Mouse (Mus musculus) MEL (cell line): ENCODE data around the gene Mical3. TPM values are rescaled to one million over a fixed set of nuclear protein-coding genes. Genes with fewer than 3 reads are reported as not detected.

Experiments
- DNase-seq: peaks from one replicate; pipeline ENCODE4 v3.0.0; 2011; ENCODE audit warnings: low read depth, low spot score
- H3K27ac ChIP-seq: 2 replicates; pipeline ENCODE4 v1.5.1; 2012; ENCODE audit warnings: low read depth, mild to moderate bottlenecking, control low read depth, low read length, moderate library complexity; ENCODE audit not compliant: control insufficient read depth
- H3K27me3 ChIP-seq, 2 experiments: fragments of 150-350 bp in 1 of 2; sonication (generic) in 1 of 2; 2 replicates each; pipeline ENCODE4 v1.6.1; 2012; ENCODE audit warnings: low read length in 2 of 2, mild to moderate bottlenecking in 2 of 2, improper control_type of control experiment in 1 of 2, moderate library complexity in 1 of 2; ENCODE audit not compliant: insufficient read depth in 2 of 2, control insufficient read depth in 1 of 2
- H3K36me3 ChIP-seq, 2 experiments: 2 replicates each; pipeline ENCODE4 v1.6.1; 2012 to 2014; ENCODE audit warnings: low read length in 2 of 2, improper control_type of control experiment in 1 of 2, inconsistent platforms in 1 of 2, mild to moderate bottlenecking in 1 of 2; ENCODE audit not compliant: insufficient read depth in 2 of 2, control insufficient read depth in 1 of 2
- H3K4me1 ChIP-seq, 2 experiments: fragments of 150-350 bp in 1 of 2; sonication (generic) in 1 of 2; 2 replicates each; pipeline ENCODE4 v1.6.1; 2012; ENCODE audit warnings: low read length in 2 of 2, improper control_type of control experiment in 1 of 2, mild to moderate bottlenecking in 1 of 2; ENCODE audit not compliant: insufficient read depth in 2 of 2, control insufficient read depth in 1 of 2
- H3K4me3 ChIP-seq, 2 experiments: fragments of 150-350 bp in 1 of 2; sonication (generic) in 1 of 2; 2 replicates each; pipeline ENCODE4 v1.5.1; 2012; ENCODE audit warnings: low read depth in 2 of 2, low read length in 2 of 2, mild to moderate bottlenecking in 2 of 2, moderate library complexity in 2 of 2, control low read depth in 1 of 2, improper control_type of control experiment in 1 of 2; ENCODE audit not compliant: control insufficient read depth in 1 of 2, insufficient read depth in 1 of 2
- H3K79me2 ChIP-seq: 2 replicates; pipeline ENCODE4 v1.6.1; 2012; ENCODE audit warnings: mild to moderate bottlenecking, low read length, moderate library complexity; ENCODE audit not compliant: control insufficient read depth, poor library complexity, insufficient read depth
- H3K9ac ChIP-seq: 2 replicates; pipeline ENCODE4 v1.6.1; 2012; ENCODE audit warnings: low read depth, mild to moderate bottlenecking, control low read depth, low read length, moderate library complexity; ENCODE audit not compliant: control insufficient read depth, poor library complexity, severe bottlenecking
- H3K9me3 ChIP-seq: fragments of 150-350 bp; sonication (generic); replicated peaks from 2 replicates; pipeline ENCODE4 v1.6.1; 2012; ENCODE audit warnings: mild to moderate bottlenecking, low read length, improper control_type of control experiment, moderate library complexity; ENCODE audit not compliant: insufficient read depth
- BHLHE40 ChIP-seq: IDR thresholded peaks from 2 replicates; pipeline ENCODE4 v1.6.1; 2012; ENCODE audit warnings: low read depth, mild to moderate bottlenecking, inconsistent platforms, low read length, improper control_type of control experiment, borderline replicate concordance
- CHD1 ChIP-seq: IDR thresholded peaks from 2 replicates; pipeline ENCODE4 v1.6.1; 2012; ENCODE audit warnings: low read depth, mild to moderate bottlenecking, inconsistent platforms, low read length, improper control_type of control experiment
- CHD2 ChIP-seq: IDR thresholded peaks from 2 replicates; pipeline ENCODE4 v1.6.1; 2011; ENCODE audit warnings: low read length, improper control_type of control experiment
- CTCF ChIP-seq, 3 experiments: IDR thresholded peaks in 2 of 3; conservative IDR thresholded peaks in 1 of 3; 2 replicates each; pipeline ENCODE4 v1.5.1; 2011 to 2012; ENCODE audit warnings: low read length in 3 of 3, low read depth in 2 of 3, mild to moderate bottlenecking in 2 of 3, improper control_type of control experiment in 1 of 3, inconsistent platforms in 1 of 3, mixed read lengths in 1 of 3, moderate library complexity in 1 of 3; ENCODE audit not compliant: control insufficient read depth in 1 of 3, insufficient read depth in 1 of 3, poor library complexity in 1 of 3, severe bottlenecking in 1 of 3
- EP300 ChIP-seq, 2 experiments: IDR thresholded peaks; 2 replicates each; pipeline ENCODE4 v1.6.1; 2011; ENCODE audit warnings: improper control_type of control experiment in 2 of 2, low read length in 2 of 2, low read depth in 1 of 2, mild to moderate bottlenecking in 1 of 2
- GABPA ChIP-seq: IDR thresholded peaks from 2 replicates; pipeline ENCODE4 v1.6.1; 2012; ENCODE audit warnings: low read depth, mild to moderate bottlenecking, inconsistent platforms, low read length, improper control_type of control experiment, moderate library complexity
- GATA1 ChIP-seq: IDR thresholded peaks from 2 replicates; pipeline ENCODE4 v1.6.1; 2011; ENCODE audit warnings: low read depth, low read length, improper control_type of control experiment
- JUND ChIP-seq: IDR thresholded peaks from 2 replicates; pipeline ENCODE4 v1.6.1; 2011; ENCODE audit warnings: low read depth, mild to moderate bottlenecking, improper control_type of control experiment, low read length
- MAFK ChIP-seq: IDR thresholded peaks from 2 replicates; pipeline ENCODE4 v1.6.1; 2011; ENCODE audit warnings: low read depth, mild to moderate bottlenecking, low read length, improper control_type of control experiment, borderline replicate concordance
- MXI1 ChIP-seq: IDR thresholded peaks from 2 replicates; pipeline ENCODE4 v1.6.1; 2011; ENCODE audit warnings: mild to moderate bottlenecking, low read depth, low read length, improper control_type of control experiment
- MYC ChIP-seq: IDR thresholded peaks from 2 replicates; pipeline ENCODE4 v1.6.1; 2011; ENCODE audit warnings: low read depth, mild to moderate bottlenecking, low read length, improper control_type of control experiment, moderate library complexity
- NRF1 ChIP-seq: IDR thresholded peaks from 2 replicates; pipeline ENCODE4 v1.6.1; 2014; ENCODE audit warnings: low read depth, mild to moderate bottlenecking, inconsistent platforms, low read length, improper control_type of control experiment, moderate library complexity; ENCODE audit not compliant: poor library complexity, insufficient read depth, severe bottlenecking
- POLR2A ChIP-seq, 2 experiments: IDR thresholded peaks; 2 replicates each; pipeline ENCODE4 v1.6.1; 2011 to 2012; ENCODE audit warnings: low read length in 2 of 2, mild to moderate bottlenecking in 2 of 2, control low read depth in 1 of 2, improper control_type of control experiment in 1 of 2, low read depth in 1 of 2, moderate library complexity in 1 of 2; ENCODE audit not compliant: control insufficient read depth in 1 of 2, insufficient read depth in 1 of 2, poor library complexity in 1 of 2
- RCOR1 ChIP-seq: IDR thresholded peaks from 2 replicates; pipeline ENCODE4 v1.6.1; 2012; ENCODE audit warnings: low read depth, mild to moderate bottlenecking, inconsistent platforms, low read length, improper control_type of control experiment
- SIN3A ChIP-seq: IDR thresholded peaks from 2 replicates; pipeline ENCODE4 v1.6.1; 2012; ENCODE audit warnings: low read length, improper control_type of control experiment, inconsistent platforms
- TAL1 ChIP-seq: IDR thresholded peaks from 2 replicates; pipeline ENCODE4 v1.6.1; 2012; ENCODE audit warnings: mild to moderate bottlenecking, inconsistent platforms, low read length, moderate library complexity, mixed read lengths
- TBP ChIP-seq: IDR thresholded peaks from 2 replicates; pipeline ENCODE4 v1.8.0; 2011; ENCODE audit warnings: low read depth, low read length, improper control_type of control experiment
- USF1 ChIP-seq: IDR thresholded peaks from 2 replicates; pipeline ENCODE4 v1.6.1; 2014; ENCODE audit warnings: low read depth, mild to moderate bottlenecking, inconsistent platforms, low read length, improper control_type of control experiment, moderate library complexity
- USF2 ChIP-seq, 2 experiments: IDR thresholded peaks; 2 replicates each; pipeline ENCODE4 v1.6.1; 2011 to 2012; ENCODE audit warnings: improper control_type of control experiment in 2 of 2, low read length in 2 of 2, borderline replicate concordance in 1 of 2, inconsistent platforms in 1 of 2, low read depth in 1 of 2, mild to moderate bottlenecking in 1 of 2; ENCODE audit not compliant: insufficient read depth in 1 of 2
- ZC3H11A ChIP-seq: IDR thresholded peaks from 2 replicates; pipeline ENCODE4 v1.6.1; 2012; ENCODE audit warnings: low read depth, mild to moderate bottlenecking, inconsistent platforms, low read length, improper control_type of control experiment
- ZKSCAN1 ChIP-seq: IDR thresholded peaks from 2 replicates; pipeline ENCODE4 v1.6.1; 2012; ENCODE audit warnings: low read depth, mild to moderate bottlenecking, inconsistent platforms, low read length, improper control_type of control experiment, moderate library complexity
- ZMIZ1 ChIP-seq: IDR thresholded peaks from 2 replicates; pipeline ENCODE4 v1.6.1; 2012; ENCODE audit warnings: low read depth, mild to moderate bottlenecking, inconsistent platforms, low read length, improper control_type of control experiment, moderate library complexity
- polyA plus RNA-seq, 2 experiments: library from polyadenylated mRNA; stranded (reverse) in 1 of 2; unstranded in 1 of 2; fragments of >175 nt in 1 of 2; fragments of >200 nt in 1 of 2; gene quantifications; 2 replicates each; pipeline versions ENCODE4 v1.2.1 to v1.2.4; 2012; ENCODE audit warnings: low replicate concordance in 2 of 2, low read depth in 1 of 2; ENCODE audit not compliant: insufficient read length in 2 of 2, insufficient read depth in 1 of 2, missing spikeins in 1 of 2
- total RNA-seq: library from RNA; depleted of rRNA; stranded (reverse); fragments of 300-350 nt; gene quantifications from 2 replicates; pipeline ENCODE4 v1.2.3, GENCODE M21; 2012

Mical3 gene
- total and polyA plus RNA-seq, 3 experiments = 19.8 to 125 (median 31.4) TPM

- no peak overlapping the region for H3K27ac ChIP-seq
- no peak overlapping the region for H3K9ac ChIP-seq
- H3K9me3 ChIP-seq = no peaks in the 10 kb centered on the region
- no peak for TF ChIP-seq CHD1
- TF ChIP-seq BHLHE40 = no peak
- no peak for TF ChIP-seq CHD2
- TF ChIP-seq RCOR1 = no peak
- TF ChIP-seq NRF1 = no peak
- TF ChIP-seq MYC = no peak
- no peak for TF ChIP-seq JUND
- no peak for TF ChIP-seq CTCF (IDR thresholded peaks at IDR 0.05 in 2 of 3, conservative IDR thresholded peaks at IDR 0.05 in 1 of 3; ENCODE audit: control insufficient read depth in 1 of 3, insufficient read depth in 1 of 3, low read depth in 2 of 3, low read length in 3 of 3, poor library complexity in 1 of 3, severe bottlenecking in 1 of 3)
- TF ChIP-seq USF1 = no peak
- TF ChIP-seq SIN3A = no peak
- TF ChIP-seq POLR2A (IDR thresholded peaks at IDR 0.05; ENCODE audit: control insufficient read depth in 1 of 2, insufficient read depth in 1 of 2, low read depth in 1 of 2, low read length in 2 of 2, poor library complexity in 1 of 2) = no peak
- TF ChIP-seq EP300 (IDR thresholded peaks at IDR 0.05; ENCODE audit: low read depth in 1 of 2, low read length in 2 of 2) = no peak
- TF ChIP-seq USF2 (IDR thresholded peaks at IDR 0.05; ENCODE audit: borderline replicate concordance in 1 of 2, insufficient read depth in 1 of 2, low read depth in 1 of 2, low read length in 2 of 2) = no peak
- TF ChIP-seq ZKSCAN1 = no peak
- no peak for TF ChIP-seq TAL1
- TF ChIP-seq GABPA = no peak
- no peak for TF ChIP-seq TBP
- peaks cover 8 to 20% of the 10 kb centered on the region in 2 experiments for H3K36me3 ChIP-seq
- no peak for DNase-seq
- H3K4me1 ChIP-seq = peaks cover 9 to 11% of the 10 kb centered on the region in 2 experiments
- no peak overlapping the region for H3K4me3 ChIP-seq
- no peaks in the 10 kb centered on the region for H3K27me3 ChIP-seq
- H3K79me2 ChIP-seq = no peaks in the 10 kb centered on the region
Observed at GRCm38 (mm10) chr6:120894089-120894488, 236.7 kb downstream of the Mical3 start.

- Histone ChIP-seq H3K36me3 (peaks cover 0 to 31% of the 10 kb centered on the region in 2 experiments; a peak in 2 of 4 replicates), H3K79me2 (no peaks in the 10 kb centered on the region), H3K9me3 (no peaks in the 10 kb centered on the region), H3K9ac (no peak overlapping the region), H3K4me3 (no peak overlapping the region), H3K27ac (no peak overlapping the region), H3K4me1 (no peaks in the 10 kb centered on the region), H3K27me3 (no peaks in the 10 kb centered on the region)
- no peak for DNase-seq
- TF ChIP-seq TBP (no peak), USF1 (no peak), GATA1 (no peak), ZMIZ1 (no peak), ZC3H11A (no peak), POLR2A (IDR thresholded peaks at IDR 0.05; ENCODE audit: control insufficient read depth in 1 of 2, insufficient read depth in 1 of 2, low read depth in 1 of 2, low read length in 2 of 2, poor library complexity in 1 of 2) (no peak), NRF1 (no peak), MXI1 (no peak), MAFK (no peak)
Observed at GRCm38 (mm10) chr6:120886696-120887095, 244.1 kb downstream of the Mical3 start.
